Mouse (Mus musculus): ENCODE measurements around the gene Kcnh1.
A peak's percentile ranks its signal among the peaks of the same experiment; 100 is the strongest.

Kcnh1 gene

DNA sequence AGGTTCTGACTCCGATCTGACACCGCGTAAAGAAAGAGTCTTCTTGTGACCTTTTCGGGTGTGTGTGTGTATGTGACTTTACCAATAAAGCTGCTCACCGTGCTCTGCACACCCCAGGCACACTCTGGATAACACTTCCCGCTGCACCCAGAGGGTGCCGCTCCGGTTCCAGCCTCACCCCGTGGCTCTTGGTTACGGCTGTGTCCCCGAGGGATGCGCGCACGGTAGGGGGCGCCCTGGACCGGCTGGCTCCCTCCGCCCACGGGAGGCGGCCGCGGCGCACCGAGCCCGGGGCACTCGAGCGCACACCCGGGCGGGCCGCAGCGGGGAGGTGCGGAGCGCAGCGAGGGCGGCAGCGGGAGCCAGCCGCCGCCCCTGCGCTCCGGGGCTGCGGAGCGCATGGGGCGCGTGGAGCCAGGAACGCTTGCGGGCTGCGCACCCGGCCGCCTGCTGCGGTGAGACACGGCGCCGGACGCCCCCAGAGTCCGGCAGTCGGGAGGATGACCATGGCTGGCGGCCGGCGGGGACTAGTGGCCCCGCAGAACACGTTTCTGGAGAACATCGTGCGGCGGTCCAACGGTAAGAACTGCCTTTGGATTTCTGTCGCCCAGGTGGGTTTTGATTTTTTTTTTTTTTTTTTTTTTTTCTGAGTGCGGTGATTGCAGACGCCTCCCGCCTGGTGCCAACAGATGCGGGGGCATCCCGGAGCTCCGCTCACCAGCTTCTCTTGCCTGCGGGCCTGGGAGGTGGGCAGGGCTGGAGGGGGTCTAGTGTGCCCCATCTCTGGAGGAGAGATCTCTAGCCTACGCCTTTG is at the start of gene Kcnh1:
Gene Kcnh1 (plus strand): TSS at position 267 of the 814 bp plus-strand sequence.
- peak; percentile 80 to 95 for DNase-seq (ENCODE audit: low spot score in 2 of 2)

DNA sequence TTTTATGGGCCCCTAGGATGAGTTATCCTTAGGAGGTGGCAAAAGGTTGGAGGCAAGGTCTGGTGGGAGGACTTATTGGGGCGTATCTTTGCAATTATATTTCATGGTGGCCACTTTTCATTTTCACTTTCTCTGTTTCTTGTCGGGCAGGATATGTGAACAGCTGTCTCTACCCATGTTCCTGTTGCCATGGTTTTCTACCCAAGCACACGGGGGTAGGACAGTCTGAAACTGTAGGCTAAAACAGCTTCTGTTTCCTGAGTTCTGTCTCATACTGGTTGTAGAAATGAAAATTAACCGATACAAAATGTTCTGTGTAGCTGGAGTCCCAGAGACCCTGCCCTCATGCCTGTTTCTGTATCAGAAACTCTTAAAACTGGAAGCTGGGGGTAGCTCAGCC is 39.4 kb upstream of the Kcnh1 start:
- no peak for DNase-seq (ENCODE audit: low spot score in 2 of 2)

DNA sequence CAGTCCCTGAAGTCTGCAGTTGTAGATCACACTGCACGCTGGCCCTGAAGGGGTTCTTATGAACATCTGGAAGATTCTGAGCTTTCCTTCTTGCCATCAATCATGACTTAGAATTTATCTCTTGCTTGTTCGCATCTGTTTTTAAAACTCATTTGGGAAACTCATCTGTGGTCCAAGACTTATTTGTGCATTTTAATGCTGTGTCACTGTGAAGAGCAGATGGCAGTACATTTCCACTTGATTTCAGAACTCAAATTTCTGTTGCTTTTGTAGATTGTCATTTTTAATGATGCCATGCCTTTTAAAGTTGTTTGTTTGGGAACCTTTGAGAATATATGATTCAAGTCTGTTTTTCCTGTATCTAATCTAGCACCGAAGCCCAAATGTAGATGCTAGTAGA is 19.1 kb upstream of the Kcnh1 start:
- no peak for DNase-seq (ENCODE audit: low spot score in 2 of 2)

DNA sequence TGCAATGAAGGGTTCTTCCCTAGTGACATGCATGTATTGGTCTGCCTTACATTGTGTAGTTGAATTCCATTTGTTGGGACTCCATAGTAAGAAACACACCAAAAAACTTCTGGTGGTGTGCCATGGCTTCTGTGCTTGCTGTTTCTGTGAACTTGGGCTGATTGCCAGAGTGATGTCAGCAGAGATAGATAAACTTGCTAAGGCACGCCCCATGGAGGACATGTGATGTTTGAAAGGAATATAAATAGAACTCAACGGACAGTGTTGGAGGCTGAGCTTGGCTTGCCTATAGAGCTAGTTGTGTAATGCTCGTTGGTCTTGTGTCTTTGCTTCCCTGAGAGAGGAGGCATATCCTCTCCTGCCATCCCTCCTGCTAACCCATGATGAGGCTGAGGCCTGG is 10.7 kb upstream of the Kcnh1 start:
- no peak for DNase-seq (ENCODE audit: low spot score in 2 of 2)

DNA sequence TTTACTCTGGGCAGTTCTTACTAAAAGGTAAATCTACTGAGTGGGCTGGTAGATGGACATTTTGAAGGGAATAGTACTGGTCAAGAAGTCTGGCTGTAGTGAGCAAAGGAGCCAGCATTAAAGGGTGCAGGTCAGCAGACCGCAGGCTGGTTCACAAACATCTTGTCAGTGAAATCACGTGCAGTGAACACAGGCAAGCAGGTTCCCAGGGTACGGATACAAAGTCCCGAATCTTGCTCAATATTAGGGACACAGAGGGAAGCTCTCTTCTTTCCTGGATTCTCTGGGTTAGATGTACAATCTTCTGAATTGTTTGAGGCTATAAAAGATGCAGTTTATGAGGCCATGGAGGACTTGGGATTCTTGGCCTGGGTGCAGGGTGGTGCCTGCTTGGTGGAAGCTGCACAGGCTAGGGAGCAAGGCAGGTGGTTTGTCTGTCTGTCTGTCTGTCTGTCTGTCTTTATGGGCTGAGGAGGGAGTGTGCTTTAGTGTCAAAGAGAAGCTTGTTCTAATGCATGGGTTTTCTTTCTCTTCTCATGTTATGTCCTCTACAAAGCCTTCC is 8.8 kb upstream of the Kcnh1 start:
- no peak for DNase-seq (ENCODE audit: low spot score in 2 of 2)

DNA sequence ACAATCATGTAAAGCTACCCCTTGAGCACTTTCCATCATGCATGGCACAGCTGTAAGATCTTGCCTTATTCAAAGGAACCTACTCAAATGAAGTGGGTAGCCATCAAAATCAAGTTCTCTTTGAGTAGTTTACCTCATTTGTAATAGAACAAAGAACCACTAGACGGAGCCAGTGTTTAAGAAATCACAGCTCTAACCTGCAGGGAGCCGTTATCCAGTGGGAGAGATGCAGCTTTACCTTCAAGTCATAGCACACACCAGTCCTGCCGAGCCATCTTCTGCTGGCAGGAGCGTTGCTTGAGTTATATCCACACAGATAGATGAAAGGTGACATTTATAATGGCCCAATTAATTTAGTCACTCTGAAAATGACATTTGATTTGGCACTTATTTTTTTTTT is 1.5 kb upstream of the Kcnh1 start:
- DNase-seq (ENCODE audit: low spot score in 2 of 2), result peak in 1 of 2 experiments; percentile 61

DNA sequence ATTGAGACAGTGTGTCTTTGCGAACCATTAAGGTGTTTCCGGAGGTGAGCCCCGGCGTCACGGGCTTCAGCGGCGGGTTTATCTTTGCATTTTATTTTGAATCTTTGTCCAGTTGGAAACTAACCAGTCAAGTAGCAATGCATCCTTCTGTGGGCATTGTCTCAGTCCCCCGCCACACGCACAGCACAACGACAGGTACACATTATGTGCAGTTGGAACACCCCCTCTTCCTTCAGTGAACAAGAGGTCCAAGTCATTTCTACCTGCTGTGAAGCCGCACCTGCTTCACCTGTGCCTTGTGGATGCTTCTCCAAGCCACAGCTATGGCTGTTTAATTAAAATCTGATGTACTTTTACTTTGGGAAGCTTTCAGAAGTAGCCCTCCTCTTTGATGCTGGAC is 803 bp upstream of the Kcnh1 start:
- DNase-seq (ENCODE audit: low spot score in 2 of 2), result no peak

DNA sequence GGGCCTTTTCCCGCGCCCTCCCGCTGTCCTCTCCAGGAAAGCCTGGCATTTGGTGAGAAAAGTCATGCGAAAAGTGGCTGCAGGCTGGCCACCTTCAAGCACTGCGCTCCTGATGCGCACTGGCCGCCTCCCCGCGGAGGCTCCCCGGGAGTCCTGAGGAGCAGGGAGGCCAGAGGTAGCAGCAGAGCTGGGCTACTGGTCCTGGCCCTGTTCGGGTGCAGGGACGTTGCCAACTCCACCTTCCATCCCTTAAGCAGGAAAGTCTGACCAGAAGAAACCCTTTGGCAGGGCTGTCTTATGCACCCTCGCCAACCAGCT is 707 bp downstream of the Kcnh1 start:
- peak in 1 of 2 experiments; percentile 16 for DNase-seq (ENCODE audit: low spot score in 2 of 2)

DNA sequence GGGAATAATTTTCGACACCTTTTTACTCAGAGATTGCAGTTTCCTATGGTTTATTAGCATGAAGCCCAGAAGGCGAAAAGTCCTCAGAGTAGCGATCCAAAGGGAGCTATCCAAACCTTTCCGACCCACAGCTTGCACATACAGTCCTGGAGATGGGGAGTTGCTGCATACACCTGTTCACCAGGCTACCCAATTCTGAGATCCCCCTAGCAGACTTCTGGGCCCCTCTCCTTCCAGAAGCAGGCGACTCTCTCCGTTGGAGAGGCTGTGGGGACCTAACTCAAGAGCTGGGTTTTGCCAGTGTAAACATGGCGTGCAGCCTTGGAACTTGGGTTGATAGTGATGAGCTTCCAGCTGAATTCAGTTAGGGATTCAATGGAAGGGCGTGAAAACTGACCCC is 1.3 kb downstream of the Kcnh1 start:
- DNase-seq (ENCODE audit: low spot score in 2 of 2), result no peak

DNA sequence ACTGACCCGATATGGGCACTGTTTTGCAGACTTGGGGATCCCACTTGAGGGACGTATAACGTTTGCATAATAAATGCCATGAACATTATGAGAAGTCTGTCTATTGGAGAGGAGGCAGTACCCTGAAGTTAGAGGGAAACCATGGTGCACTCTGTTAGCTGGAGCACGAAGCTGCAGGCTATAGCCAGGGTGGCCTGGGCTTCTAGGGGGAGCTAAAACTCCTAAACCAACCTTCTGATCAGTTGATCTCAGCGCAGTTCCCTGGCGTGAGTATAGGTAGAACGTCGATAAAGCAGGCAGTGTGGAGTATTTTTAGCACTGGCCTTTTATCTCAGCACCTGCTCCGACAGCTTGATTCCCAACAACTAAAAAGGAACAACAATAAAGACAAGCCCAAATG is 2.1 kb downstream of the Kcnh1 start:
- DNase-seq (ENCODE audit: low spot score in 2 of 2), result peak in 1 of 2 experiments; percentile 25

DNA sequence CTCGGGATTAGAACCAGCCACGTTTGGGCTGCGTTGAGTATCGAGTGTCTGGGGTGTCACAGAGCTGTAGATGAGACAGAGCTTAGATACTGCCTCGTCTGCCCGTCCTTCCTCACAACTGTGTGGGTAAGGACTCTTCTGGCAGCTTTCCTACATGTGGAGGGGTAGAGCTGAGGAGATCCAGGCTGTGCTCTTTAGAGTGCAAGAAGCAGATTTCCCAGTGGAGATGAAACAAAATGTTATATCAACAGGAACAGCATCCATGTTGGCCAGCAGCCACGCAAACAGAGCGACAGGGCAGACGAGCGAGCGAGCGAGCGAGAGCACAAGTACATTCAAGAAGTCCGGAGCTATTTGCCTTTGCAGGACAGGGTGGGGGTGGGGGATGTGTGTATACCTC is 3.1 kb downstream of the Kcnh1 start:
- DNase-seq (ENCODE audit: low spot score in 2 of 2), result peak in 1 of 2 experiments; percentile 57

DNA sequence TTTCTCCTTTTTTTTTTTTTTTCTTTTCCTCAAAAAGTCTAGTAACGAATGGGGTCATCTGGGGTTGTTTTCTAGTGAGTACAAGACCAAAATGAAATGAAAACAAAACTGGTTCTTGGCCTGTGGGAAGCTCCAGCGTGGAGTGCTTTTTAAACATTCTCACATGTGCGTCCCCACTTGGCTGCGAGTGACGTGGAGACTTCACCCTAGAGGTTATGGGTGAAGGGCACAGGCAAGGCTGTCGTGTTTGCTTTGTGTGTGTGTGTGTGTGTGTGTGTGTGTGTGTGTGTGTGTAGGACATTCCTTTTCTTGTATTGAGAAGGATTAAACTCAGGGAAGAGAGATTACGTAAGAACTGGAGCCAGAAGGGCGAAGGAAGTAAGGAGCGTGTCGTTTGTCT is 6.9 kb downstream of the Kcnh1 start:
- no peak for DNase-seq (ENCODE audit: low spot score in 2 of 2)

DNA sequence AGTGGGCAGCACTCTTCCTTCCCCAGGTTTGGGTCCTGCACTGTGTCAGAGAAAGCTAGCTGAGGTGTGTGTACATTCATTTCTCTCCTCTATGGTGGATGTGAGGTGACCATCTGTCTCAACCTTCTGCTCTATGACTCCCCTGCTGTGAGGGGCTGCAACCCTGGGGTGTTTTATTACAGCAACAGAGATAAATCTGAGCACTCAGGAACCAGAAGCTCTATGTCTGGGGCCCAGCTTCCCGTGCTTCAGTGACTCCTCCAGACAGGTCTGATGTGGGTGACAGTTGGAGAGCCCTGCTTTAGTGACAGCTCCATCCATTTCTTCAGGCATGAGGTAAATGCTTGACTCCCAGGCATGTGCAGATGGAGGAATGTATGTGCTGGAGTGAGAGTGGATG is 12.4 kb downstream of the Kcnh1 start:
- DNase-seq (ENCODE audit: low spot score in 2 of 2), result no peak

DNA sequence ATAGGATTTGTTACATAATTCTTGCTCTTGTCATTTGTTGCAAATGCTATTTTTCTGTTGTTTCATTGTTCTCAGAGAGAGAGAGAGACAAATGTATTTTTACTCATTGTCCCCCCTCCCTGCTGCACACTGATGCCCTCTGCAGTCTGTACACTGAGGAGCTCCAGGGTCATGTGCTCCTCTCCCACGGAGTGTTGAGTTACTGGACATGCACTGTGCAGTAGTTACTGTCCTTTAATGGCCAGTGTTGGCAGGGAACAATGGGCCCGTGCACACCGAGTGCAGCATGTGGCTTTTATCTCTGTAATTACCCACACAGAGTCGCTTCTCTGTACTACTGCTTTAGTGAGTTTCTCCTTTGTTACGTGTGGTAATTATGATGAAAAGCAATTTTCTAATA is 17.4 kb downstream of the Kcnh1 start:
- DNase-seq (ENCODE audit: low spot score in 2 of 2), result no peak

DNA sequence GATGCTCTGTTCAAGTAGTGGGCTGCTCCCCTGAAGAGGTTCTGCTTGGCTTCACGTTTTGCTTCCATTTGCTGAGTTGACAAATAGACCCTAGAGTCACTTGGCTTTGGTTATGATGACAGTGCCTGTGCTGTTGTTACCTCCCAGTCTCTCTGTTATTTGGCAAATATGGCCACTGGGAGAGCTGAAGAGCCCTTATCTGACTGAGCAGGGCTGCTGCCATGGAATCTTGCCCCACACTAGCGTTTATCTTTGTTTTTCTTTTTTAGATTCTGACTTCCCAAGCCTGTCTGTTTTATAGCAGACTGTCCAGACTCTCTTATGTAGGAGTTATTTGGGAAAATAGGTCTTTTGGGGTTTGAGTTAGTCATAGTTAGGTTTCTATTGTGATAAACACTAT is 21.9 kb downstream of the Kcnh1 start:
- no peak for DNase-seq (ENCODE audit: low spot score in 2 of 2)

DNA sequence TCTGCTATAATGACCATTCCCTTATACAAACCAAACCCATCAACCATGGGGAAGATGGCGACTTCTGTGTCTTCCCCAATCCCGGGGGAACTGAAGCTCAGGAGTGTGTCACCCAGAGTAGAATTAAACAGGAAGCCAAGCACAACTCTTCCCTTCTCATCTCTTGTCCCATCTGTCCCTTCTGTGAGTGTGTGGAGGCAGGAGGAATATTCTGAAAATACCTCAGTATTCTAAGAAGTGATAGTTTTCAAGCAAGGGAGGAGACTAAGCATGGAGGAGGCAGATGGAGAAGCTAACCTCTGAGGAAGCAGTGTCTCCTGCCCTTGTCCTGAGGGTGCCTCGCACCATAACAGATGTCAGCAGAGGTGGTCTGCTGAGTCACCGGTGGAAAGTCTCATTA is 24.1 kb downstream of the Kcnh1 start:
- no peak for DNase-seq (ENCODE audit: low spot score in 2 of 2)

DNA sequence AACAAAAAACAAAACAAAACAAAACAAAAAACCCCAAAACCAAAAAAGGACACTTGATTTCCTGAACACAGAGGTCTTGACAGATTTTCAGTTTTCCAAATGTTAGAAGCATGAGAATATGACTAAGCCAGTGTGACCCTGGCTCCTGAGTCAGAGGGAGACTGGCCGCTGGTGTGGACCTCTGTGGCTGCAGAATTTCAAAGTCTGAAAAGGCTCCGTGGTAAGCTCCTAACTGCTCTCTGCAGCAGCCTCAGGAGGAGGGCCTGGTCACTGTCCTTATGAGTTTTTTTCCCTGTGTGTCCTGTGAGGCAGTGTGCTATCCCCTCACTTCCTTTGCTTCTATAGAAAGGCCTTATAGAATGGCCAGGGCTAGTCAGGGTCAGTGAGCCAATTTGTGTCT is 29.6 kb downstream of the Kcnh1 start:
- no peak for DNase-seq (ENCODE audit: low spot score in 2 of 2)

DNA sequence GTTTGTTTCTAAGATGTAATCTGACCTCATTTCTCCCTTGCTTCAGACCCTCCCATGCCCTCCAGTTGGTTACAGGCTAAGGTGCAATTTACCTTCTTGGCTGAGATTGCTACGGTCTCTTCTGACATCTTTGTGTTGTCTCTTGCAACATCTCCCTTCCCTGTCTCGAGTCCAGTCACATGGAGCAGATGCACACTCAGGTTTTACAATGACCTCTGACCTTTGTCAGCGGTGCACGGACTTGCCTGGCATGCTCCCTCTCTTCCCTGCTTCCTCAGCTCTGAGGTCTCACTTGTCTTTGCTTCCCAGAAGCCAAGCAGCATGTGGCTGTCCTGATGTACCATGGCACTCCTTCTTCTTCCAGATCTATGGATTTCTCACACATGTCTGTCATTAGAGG is 33.6 kb downstream of the Kcnh1 start:
- DNase-seq (ENCODE audit: low spot score in 2 of 2), result no peak

DNA sequence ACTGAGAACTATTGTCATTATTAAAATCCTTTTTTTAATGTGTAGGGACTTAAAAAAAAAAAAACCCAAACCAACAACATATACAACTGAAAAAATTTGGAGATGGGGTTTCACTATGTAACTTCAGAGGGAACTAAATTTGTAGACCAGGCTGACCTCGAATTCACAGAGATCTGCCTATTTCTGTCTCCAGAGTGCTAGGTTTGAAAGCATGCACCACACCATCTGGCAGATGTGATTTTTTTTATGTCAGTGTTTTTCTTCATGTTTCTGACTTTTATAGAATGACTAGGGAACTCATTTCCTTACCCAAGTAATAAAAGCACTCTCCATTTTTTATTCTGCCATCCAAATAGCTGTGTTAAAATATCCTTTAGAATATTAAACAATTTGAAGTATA is 42.1 kb downstream of the Kcnh1 start:
- no peak for DNase-seq (ENCODE audit: low spot score in 2 of 2)

DNA sequence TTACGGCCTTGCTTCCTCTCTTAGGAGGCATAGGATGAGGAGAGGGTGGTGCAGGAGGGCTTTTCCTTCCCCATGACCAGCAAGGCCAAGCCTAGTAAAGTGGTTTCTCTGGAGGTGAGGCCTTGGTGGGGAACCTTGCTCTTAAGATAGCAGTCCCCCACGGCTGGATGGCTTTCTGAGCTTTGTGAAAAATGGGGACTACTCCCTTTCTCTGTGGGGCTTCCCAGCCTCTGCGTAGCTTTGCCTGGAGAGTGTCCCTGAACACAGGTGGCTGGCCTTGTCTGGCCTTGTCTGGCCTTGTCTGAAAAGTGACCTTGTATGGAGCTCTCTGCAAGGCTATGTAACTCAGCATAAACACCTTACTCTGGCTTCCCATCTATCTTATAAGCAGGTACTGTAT is 56.3 kb downstream of the Kcnh1 start:
- no peak for DNase-seq (ENCODE audit: low spot score in 2 of 2)

DNA sequence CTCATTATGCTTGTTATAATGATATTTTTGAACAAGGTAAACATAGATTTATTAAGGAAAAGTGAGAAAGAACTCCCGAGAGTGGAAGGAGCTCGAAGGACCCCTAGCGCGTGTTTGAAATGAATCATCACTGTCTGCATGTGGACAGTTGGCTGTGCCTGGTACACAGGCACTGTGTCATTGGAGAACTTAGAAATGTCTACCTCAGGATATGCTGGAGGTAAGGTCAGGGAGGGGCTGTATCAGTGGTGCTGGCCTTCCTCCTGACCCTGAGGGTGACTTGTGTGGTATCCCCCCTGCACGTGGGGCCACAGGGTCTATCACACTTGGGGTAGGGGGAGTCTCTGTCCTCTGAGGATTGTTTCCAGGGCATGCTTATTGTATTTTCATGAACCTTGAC is 68.6 kb downstream of the Kcnh1 start:
- no peak for DNase-seq (ENCODE audit: low spot score in 2 of 2)

DNA sequence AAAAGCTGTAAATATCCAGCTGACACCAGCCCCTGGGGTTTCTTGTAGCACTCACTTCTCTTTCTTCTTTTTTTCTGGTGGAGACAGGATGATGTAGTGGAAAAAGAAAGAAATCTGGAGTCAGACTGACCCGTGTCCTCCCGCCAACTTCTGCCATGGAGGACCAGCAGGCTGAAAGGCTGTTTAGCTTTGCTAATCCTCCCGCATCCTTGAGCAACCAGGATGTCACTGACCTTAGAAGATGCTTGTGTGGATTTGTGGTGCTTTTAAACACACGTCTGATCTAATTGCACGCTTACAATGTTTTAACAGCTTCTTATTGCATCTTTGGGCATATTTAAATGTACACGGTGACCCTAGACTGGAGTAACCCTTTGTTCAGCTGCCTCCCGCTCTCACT is 69.0 kb downstream of the Kcnh1 start:
- no peak for DNase-seq (ENCODE audit: low spot score in 2 of 2)

DNA sequence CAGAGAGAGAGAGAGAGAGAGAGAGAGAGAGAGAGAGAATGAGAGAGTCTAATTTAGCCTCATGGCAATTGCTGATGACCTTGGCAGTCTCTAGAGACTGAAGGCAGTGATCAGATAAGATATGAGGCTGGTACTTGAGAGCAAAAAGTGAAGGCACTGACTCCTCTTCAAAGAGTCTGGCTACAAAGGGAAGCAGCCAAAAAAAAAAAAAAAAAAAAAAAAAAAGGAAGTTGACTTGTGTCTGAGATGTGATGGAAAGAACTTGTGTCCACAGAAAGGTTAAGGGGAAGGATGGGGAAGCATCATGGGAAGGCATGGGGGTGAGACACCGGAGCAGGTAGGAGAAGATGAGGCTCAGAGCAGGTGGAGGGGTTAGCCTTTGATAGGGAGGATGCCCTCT is 75.1 kb downstream of the Kcnh1 start:
- no peak for DNase-seq (ENCODE audit: low spot score in 2 of 2)

DNA sequence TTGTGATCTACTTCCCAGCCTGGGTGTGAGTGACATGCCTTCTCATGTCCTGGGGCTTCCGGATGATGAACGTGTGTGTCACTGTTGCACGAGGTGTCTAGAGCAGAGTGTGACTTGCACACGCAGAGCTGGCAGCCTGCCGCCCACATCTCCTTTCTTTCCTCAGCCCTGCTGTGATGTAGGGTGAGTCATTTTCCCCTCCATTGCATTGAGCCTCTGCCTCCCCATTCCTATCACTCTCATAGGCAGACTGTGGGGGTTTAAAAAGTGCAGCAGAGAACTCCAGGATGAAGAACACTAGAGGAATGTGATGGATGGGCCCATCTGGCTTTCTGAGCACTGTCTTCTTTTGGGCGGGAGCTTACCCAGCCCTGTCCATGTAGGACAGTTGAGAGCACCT is 76.4 kb downstream of the Kcnh1 start:
- peak; percentile 77 to 85 for DNase-seq (ENCODE audit: low spot score in 2 of 2)
